Comparison of ENCODE assay signal across 8 mouse cellular contexts in the genomic region with DNA sequence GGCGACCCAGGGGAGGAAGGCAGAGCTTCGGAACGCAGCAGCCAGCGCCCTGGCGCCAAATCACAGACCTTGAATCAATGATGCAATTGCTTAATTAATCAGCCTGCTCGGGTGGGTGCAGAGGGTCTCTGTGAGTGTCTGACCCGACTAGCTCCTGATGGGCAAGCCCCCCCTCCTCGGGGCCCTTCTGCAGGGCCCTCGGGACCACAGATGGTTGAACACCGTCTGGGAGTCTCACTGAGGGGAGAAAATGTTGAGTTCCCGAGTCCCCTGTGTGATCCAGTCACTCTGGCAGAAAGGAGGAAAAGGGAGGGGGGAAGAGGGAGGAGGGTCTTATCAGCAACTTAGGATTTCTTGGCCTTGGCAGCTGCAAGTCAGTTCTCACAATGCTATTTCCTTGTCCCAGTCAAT.
DNase-seq lines count a peak whose midpoint lies in the region; ATAC-seq lines count a peak whose summit lies in the region.

No protein-coding gene starts in this region.

- no peaks in the 10 kb centered on the region for H3K9me3 ChIP-seq in embryonic facial prominence, embryonic 10.5 days
- no peaks in the 10 kb centered on the region for H3K9me3 ChIP-seq in forebrain, embryonic 13.5 days (replicated peaks)
- H3K9me3 ChIP-seq in hindbrain, embryonic 12.5 days (replicated peaks), result no peaks in the 10 kb centered on the region
- no peaks in the 10 kb centered on the region for H3K9me3 ChIP-seq in midbrain, embryonic 14.5 days (ENCODE audit: control insufficient read depth, low read length)

- peaks cover 15% of the 10 kb centered on the region for H3K36me3 ChIP-seq in embryonic facial prominence, embryonic 10.5 days (replicated peaks)
- no peaks in the 10 kb centered on the region for H3K36me3 ChIP-seq in forebrain, embryonic 13.5 days (ENCODE audit: poor library complexity, severe bottlenecking)
- no peaks in the 10 kb centered on the region for H3K36me3 ChIP-seq in hindbrain, embryonic 12.5 days
- H3K36me3 ChIP-seq in midbrain, embryonic 14.5 days (ENCODE audit: control insufficient read depth, insufficient read depth, low read length), result no peaks in the 10 kb centered on the region

- intact Hi-C loops in left cerebral cortex, postnatal 4 days (cut with DNase I), result loop anchor here (10.0 kb wide), 1 partner anchor 119 kb away; a partner anchor contains a TSS

- H3K27ac ChIP-seq in embryonic facial prominence, embryonic 10.5 days (replicated peaks), result peak overlapping the region; percentile 86
- H3K27ac ChIP-seq in forebrain, embryonic 13.5 days, result peak overlapping the region; percentile 93
- peak overlapping the region; percentile 87 for H3K27ac ChIP-seq in hindbrain, embryonic 12.5 days
- peak overlapping the region; percentile 77 for H3K27ac ChIP-seq in midbrain, embryonic 14.5 days (replicated peaks; ENCODE audit: low read depth, low read length)

- peak; percentile 30 for ATAC-seq in forebrain, embryonic 13.5 days
- ATAC-seq in hindbrain, embryonic 12.5 days (ENCODE audit: low FRiP score), result no peak; the same call in 1 of the 2 replicates
- no peak for ATAC-seq in midbrain, embryonic 14.5 days (ENCODE audit: low FRiP score, low TSS enrichment)
- ATAC-seq in activated CD4-positive, CD25-positive, alpha-beta regulatory T cell, adult 4 months, result no peak

- H3K4me3 ChIP-seq in embryonic facial prominence, embryonic 10.5 days, result peak overlapping the region; percentile 30
- 0 out of 2 replicates have a peak overlapping the region, but pooled peaks have one; percentile 2 for H3K4me3 ChIP-seq in forebrain, embryonic 13.5 days
- H3K4me3 ChIP-seq in hindbrain, embryonic 12.5 days, result no peak overlapping the region
- H3K4me3 ChIP-seq in midbrain, embryonic 14.5 days (replicated peaks; ENCODE audit: low read depth, low read length), result no peak overlapping the region

- no peaks in the 10 kb centered on the region for H3K27me3 ChIP-seq in embryonic facial prominence, embryonic 10.5 days (replicated peaks; ENCODE audit: low read depth, poor library complexity, severe bottlenecking)
- no peaks in the 10 kb centered on the region for H3K27me3 ChIP-seq in forebrain, embryonic 13.5 days
- no peaks in the 10 kb centered on the region for H3K27me3 ChIP-seq in hindbrain, embryonic 12.5 days
- no peaks in the 10 kb centered on the region for H3K27me3 ChIP-seq in midbrain, embryonic 14.5 days (ENCODE audit: control insufficient read depth, insufficient read depth, low read length)

- DNase-seq in embryonic facial prominence, embryonic 10.5 days (ENCODE audit: low spot score), result peak; percentile 38
- peak; percentile 63 for DNase-seq in midbrain, embryonic 14.5 days
- no peak for DNase-seq in T-cell, adult 2 months (ENCODE audit: low spot score)
- DNase-seq in thymus, postnatal 4 days, result no peak
- no peak for DNase-seq in left cerebral cortex, postnatal 4 days

- H3K4me1 ChIP-seq in embryonic facial prominence, embryonic 10.5 days, result peaks cover 91% of the 10 kb centered on the region
- peaks cover 82% of the 10 kb centered on the region for H3K4me1 ChIP-seq in forebrain, embryonic 13.5 days
- peaks cover 82% of the 10 kb centered on the region for H3K4me1 ChIP-seq in hindbrain, embryonic 12.5 days
- peaks cover 83% of the 10 kb centered on the region for H3K4me1 ChIP-seq in midbrain, embryonic 14.5 days (ENCODE audit: control insufficient read depth, insufficient read depth, low read length)

- peak overlapping the region; percentile 55 for H3K9ac ChIP-seq in forebrain, embryonic 13.5 days
- no peak overlapping the region for H3K9ac ChIP-seq in hindbrain, embryonic 12.5 days
- H3K9ac ChIP-seq in midbrain, embryonic 14.5 days (replicated peaks; ENCODE audit: low read length), result no peak overlapping the region

- peak overlapping the region; percentile 50 for H3K4me2 ChIP-seq in forebrain, embryonic 13.5 days
- H3K4me2 ChIP-seq in hindbrain, embryonic 12.5 days (replicated peaks), result peak overlapping the region; percentile 23
- peak overlapping the region; percentile 30 for H3K4me2 ChIP-seq in midbrain, embryonic 14.5 days (ENCODE audit: low read length)

- WGBS in embryonic facial prominence, embryonic 10.5 days, result 1% methylated on average over 11 of the region's 11 CpGs
- WGBS in forebrain, embryonic 13.5 days, result 1% methylated on average over 11 of the region's 11 CpGs
- 4% methylated on average over 11 of the region's 11 CpGs for WGBS in hindbrain, embryonic 12.5 days
- under 1% methylated on average over 11 of the region's 11 CpGs for WGBS in midbrain, embryonic 14.5 days

Comparison
In these comparisons a context has a peak if more than half of its experiments do, and no peak if none do; other contexts are left out.
1. DNase-seq: peak in embryonic facial prominence, embryonic 10.5 days (single experiment) and midbrain, embryonic 14.5 days (single experiment); none in T-cell, adult 2 months (single experiment), thymus, postnatal 4 days (single experiment) and left cerebral cortex, postnatal 4 days (single experiment).
2. H3K4me3 ChIP-seq: peak in embryonic facial prominence, embryonic 10.5 days (single experiment) and forebrain, embryonic 13.5 days (single experiment); none in hindbrain, embryonic 12.5 days (single experiment) and midbrain, embryonic 14.5 days (single experiment).
3. Peak in every context shown above with its lines, with median percentiles within 50 percentile points of each other: H3K27ac ChIP-seq and H3K4me2 ChIP-seq.